Mouse (Mus musculus) right cerebral cortex, postnatal 4 days (tissue): ENCODE measurements around the gene Tmem178b.

Experiments used
- DNase-seq: peaks from one replicate; pipeline ENCODE4 v3.0.0-alpha.2; 2022

Gene Tmem178b

DNA sequence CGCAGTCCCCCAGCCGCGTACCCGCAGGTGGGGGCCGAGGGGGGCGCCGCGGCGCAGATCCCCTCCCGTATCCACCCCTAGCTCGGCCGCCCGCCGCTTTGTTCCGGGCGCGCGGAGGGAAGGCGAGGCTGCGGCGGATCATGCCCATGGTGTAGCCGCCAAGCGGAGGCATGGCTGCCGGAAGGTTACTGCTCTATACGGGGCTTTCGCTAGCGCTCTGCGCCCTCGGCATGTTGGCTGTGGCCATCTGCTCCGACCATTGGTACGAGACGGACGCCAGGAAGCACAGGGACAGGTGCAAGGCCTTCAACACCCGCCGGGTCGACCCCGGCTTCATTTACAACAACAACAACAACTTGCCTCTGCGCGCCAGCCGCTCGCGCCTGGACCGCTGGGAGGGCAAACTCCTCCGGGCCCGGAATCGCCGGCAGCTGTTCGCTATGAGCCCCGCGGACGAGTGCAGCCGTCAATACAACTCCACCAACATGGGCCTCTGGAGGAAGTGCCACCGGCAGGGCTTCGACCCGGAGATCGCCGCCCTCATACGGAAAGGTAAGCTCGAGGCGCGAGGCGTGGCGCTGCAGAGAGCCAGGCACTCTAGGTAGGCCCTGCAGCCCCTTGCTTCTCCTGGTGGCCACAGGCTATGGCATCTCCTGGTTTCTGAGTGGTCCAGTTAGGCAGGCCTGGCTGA, at the start of gene Tmem178b:
Tmem178b (plus strand) TSS at position 371 of the 691 bp plus-strand sequence.
- DNase-seq: peak; percentile 49

DNA sequence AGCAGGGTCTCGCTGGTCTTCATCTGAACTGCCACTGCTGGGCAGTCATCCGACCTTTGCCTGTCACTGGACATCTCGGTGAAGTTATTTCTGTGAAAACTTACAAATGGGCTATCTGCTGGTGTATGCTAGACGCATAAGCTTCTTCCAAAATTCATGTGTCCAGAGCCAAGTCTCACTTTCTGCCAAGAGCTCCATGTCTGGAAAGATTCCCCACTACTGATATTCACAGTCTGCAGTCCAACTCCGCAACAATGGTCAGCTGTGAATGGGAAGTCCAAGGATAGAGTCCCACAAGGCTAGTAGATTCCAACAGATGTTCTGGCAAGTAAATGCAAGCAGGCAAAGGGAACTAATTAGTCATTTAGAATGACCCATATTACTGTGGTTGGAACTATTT, 44.3 kb upstream of the Tmem178b start:
- DNase-seq: no peak

DNA sequence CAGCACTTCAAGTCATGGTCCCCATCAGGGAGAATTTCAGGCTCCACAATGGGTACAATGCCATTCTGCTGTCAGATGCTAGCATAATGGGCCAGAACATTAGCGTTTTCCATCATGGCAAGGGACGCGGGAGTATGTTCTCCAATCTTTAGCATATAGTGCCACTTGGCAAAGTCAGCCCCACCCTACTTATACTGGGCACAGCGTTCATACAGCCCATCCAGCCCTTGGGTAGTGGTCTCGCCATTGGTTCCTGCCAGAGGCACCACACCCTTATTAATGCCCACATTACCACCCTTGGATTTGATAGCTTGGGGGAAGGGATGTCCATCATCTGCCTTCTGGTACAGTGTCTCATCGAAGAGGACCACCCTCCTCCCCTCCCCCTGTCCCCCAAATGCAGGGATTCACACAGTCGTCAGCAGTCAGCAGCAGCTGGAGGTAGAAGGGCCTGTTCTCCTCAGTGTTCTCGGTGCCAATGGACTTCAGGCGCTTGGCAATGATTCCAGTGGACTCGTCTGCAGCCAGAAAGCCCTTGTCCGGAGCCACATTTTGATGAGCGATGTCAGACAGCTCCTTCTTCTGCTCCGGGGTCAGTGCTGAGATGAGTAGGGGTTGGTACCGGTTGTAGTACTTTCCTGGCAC, 29.3 kb upstream of the Tmem178b start:
- DNase-seq: no peak

DNA sequence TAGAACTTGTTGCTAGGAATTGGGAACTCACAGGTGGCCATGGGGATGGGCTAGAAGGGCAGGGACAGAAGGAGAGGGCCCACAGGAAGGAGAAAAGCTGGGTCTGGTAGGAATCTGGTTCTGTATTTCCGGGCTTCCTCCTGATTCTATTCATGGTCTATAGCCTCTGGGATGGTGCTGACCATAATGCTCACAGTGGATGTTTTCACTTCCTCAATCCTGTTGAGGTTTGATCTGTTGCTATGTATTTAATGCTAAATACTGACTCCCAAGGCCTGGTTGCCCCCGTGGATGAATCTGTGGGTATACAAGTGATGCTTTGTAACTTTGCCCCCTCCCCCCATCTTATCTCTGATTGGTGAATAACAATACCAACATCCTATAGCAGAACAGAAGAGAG, 25.5 kb upstream of the Tmem178b start:
- no peak for DNase-seq

DNA sequence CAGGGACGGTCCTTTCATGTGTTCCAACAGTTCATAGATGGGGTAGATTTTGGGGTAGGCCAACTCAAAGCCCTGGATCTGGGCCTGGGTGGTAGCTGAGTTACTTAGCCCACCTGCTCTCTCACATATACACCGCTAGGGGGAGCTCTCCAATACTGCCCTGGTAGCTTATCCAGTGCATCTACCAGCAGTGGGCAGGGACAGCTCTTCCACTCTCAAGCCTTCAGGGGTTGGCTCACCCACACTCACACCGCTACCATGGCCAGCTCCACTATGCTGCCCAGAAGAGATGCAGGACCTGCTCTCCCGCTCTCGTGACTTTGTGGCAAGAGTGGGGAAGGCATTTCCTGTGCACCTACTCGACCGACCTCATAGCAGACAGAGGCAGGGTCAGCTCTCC, 24.3 kb upstream of the Tmem178b start:
- no peak for DNase-seq

DNA sequence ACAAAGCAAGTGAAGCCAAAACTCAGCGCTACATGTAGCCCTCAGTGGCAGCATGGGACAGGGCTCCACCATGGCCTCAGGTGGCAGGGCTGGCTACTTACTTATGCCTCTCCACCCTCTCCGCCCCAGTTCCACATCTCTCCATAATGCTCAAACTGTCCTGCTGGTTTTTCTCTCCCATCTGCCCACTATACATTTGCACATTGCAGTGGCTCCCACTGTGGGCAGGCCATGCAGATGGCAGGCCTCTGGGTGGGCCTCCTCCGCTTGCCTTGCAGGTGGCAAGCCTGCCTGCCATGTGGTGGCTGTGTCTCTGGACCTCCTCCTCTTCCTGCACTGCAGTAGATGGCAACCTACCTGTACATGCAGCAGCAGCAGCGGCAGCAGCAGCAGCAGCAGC, 23.4 kb upstream of the Tmem178b start:
- DNase-seq: no peak

DNA sequence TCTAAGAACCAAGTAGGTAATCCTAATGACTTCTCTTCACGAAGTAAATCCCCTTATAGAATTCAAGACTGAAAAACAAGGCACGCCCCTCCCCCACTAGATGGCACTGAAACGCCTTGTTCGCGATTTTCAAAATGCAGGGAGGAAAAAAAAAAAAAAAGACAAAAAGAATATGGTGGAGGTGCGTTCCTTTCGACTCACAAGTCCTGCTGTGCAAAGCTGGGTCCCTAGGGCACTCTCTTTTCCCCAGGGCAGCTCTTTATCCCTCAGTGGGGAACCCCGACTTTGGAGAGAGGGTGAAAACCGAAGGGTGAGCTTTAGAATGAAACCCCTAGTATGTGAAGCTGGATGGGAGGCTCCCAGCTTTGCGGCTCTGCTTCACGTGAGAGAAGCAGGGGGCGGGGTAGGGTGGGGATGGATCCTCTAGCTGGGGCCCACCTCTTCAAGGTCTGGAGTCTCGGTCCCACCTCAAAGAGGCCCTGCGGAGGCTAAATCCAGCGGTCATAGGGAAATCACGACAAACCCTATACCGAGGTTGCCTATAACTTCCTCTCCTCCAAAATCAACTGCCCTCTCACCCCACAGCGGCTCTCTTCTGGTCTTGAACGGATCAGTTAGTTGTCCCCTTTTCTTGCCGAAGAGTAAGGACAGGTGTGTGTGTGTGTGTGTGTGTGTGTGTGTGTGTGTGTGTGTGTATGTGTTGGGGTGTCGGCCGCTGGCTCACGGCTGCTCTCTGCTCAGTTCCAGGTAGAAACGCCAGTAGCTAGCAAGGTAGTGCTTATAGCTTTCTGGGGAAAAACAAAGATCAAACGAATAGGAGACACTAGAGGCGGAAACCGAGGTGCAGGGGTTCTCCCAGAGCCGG, 2.6 kb upstream of the Tmem178b start:
- DNase-seq: peak; percentile 89

DNA sequence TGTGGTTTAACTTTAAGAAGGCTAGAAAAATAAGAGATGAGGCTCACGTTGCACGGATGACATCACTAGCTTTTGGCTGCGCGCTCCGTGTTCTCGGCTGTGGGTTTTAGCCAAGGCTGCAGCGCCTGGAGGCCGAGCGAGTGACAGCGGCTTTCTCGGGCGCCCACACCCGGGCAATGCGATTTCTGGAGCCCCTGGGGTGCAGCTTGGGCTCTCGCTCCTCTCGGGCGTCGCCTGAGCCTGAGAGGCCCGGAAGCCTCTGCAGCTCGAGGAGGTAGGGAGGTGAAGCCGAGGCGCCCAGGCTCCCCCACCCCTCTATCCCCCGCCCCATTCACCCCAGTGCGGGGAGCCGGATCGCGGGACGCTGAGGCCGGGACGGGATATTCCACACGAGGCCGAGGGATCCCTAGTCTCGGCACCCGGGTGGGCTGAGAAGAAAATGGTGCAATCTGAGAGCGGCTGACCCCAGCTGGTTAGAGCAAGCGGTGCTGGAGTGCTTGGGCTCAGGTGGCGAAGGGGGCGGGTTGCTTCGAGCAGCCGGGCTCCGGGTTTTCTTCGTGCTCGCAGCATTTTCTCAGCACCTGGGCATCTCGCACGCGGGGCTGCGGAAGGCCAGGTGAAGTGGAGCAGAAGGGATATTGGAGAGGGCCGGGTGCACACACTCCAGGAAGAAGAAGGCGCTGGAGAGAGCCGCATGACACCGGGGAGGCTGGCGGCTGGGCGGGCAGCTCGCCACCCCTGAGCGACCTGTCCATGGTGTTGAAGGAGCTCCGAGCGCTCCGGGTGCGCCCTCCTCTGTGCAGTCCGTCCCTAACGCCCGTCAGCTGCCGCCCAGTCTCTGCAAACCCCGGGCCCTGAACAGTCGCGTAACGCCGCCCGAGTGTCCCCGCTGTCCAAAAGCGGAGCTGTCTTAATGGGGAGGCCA, 1.4 kb upstream of the Tmem178b start:
- DNase-seq: peak; percentile 81

DNA sequence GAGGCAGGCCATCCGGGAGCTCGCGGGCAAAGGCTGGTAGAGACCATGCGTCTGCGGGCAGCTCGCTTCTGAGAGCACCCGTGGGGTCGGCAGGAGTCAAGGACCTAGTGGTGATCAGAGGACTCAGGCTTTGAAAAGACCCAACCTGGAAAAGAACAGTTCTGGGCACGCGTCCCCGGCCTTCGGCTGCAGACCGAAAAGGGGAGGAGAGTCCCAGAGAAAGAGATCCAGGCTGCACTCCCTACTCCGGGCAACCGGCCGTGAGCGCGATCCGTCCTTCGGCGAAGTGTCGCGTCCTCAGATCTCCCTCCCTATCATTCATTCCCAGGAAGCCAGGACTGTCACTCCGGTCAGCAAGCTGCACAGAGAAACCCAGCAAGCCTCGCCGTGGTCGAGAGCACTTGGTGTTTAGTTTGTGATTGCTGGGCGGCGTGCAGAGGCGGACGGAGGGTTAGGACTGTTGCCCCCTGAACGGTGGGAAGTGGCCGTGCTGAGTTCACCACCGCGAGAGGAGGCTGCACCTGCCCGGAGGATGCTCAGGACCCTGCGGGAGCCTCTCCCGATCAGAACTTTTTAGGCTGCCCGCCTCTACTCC, 668 bp upstream of the Tmem178b start:
- DNase-seq: peak; percentile 57

DNA sequence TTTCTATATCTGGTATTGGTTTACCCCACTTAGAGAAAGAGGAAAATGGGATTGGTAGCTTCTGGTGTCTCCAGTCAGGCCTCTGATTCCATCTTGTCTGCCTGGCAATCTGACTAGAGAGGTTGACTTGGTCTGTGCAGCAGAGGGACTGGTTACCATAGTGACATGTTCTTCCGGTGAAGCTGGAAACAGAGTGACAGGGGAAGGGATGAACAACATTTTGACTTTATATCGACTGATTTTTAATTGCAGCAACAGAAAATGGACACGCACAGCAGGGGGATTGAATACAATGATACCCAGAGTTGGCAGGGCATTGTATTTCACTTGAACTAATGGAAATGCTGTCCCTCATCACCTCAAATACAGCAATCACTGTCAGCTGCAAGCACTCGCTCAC, 2.1 kb downstream of the Tmem178b start:
- no peak for DNase-seq

DNA sequence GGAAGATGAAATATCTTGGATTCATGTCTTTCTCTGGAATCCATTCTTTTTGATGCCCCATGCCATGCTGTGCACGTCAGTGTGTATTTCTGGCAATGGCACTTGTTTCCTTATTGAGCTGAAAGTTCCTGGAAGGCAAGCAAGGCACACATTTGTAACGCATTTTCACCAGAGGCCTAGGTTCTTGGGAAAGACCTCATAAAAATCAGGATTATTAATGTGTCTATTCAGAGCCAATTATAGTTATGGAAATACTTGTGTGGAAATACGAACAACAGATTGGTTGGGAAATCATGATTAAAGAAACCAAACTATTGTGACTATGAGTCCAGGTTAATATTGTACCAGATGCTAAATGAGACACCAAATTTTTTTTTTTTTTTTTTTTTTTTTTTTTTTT, 3.4 kb downstream of the Tmem178b start:
- no peak for DNase-seq

DNA sequence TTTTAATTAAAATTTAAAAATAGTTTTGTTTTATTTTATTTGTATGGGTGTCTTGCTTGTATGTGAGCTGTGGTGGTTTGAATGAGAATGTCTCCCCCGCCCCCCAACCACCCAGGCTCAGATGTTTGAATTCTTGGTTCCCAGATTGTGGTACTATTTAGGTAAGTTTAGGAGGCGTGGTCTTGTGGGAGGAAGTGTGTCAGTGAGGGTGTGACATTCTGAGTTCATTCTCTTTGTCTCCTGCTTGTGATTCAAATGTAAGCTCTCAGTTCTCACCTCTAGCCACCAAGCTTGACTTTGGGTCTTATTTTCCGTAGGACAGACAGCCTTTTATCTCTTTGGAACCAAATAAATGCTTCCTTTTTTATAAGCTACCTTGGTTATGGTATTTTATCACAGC, 17.7 kb downstream of the Tmem178b start:
- DNase-seq: no peak

DNA sequence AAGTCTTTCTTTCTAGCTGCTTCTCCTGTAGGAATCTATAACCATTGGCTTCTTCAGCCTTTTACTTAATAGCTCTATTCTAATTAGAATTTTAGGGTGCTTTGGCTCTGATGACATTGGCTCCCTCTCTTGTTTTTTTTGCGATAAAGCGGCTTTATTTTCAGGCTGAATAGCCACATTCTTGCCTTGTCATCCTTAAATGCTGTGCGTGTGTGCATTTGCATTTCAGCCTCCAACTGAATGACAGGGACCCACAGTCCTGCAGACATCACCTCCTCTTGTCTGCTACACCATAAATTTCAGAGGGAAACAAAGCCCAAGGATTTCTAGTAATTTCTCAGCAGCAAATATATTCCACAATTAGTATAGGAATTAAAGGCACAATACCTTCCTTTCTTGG, 23.4 kb downstream of the Tmem178b start:
- DNase-seq: no peak

DNA sequence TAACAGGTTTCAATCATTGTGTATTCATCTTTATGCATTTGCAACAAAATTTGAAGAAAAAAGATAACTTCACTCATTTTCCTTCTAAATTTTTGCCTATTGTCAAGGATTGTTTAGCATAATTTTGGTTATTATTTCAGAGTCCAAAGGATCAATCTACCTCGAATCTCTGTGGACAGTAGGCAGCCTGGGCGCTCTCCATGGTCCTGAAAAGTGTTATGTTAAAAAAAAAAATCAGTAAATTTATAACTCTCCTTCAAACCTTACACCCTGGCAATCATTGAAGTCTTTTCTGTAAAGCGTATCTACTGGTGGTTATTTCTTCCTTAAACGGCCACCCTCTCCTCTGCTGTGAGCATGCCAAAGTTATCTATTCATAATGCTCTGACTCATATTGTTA, 26.2 kb downstream of the Tmem178b start:
- DNase-seq: no peak

DNA sequence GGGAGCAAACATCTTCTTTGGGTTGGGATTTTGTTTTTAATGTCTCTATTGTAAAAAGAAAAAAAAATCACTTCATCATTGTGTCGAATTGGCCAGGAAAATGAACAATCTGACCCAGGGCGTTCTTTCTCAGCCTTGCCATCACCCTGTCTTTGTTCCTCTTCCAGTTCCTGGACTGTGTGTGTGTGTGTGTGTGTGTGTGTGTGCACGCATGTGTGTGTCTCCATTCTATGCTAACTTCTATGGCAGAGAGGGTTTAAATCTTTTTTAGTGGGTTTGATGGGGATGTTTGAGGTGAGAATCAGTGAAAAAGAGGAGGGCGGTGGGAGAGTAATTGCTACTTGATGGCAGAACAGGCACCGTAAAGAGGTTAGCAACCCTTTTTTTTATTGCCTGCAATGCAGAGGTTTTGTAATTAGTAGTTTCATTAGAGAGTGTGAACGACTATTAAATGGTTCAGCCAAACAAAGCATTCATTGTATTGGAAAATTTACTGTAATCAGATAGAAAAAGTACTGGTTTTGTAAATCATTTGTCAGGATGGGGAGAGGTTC, 30.2 kb downstream of the Tmem178b start:
- DNase-seq: no peak

DNA sequence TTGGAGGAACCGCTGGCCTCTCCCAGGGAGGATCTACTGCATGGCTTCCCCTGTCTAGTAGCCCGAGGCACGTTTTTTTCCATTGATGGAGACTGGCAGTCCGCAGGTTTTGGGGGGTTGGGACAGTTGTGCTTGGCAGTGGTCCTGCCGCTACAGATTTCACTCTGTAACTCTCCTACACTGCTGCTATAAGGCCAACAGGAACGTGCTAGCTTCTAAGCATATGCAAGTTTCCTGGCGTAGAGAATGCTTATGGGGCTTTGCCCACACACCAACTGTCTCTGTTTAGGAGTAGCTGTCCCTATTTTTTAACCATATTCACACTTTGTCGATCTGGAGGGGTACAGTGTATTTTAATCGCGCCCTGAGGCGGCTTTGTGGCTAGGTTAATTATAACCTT, 30.8 kb downstream of the Tmem178b start:
- peak; percentile 40 for DNase-seq

DNA sequence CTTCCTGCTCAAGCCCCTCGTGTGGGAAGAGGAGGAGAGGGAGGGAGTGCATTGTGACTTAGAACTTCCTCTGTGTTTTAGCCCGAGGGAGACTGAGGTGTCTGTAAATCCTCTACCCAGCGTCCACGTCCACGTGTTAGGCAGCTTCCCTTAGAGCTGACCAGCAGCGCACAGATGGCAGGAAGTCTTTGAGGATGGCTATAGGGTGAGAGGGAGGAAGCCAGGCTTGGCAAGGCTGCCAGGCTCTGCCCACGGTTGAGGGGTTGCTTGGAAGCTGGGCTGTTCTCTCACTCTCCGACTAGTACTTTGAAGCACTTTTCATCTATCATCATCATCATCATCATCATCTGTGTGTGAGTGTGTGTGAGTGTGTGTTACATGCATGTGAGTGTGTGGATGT, 41.9 kb downstream of the Tmem178b start:
- no peak for DNase-seq

DNA sequence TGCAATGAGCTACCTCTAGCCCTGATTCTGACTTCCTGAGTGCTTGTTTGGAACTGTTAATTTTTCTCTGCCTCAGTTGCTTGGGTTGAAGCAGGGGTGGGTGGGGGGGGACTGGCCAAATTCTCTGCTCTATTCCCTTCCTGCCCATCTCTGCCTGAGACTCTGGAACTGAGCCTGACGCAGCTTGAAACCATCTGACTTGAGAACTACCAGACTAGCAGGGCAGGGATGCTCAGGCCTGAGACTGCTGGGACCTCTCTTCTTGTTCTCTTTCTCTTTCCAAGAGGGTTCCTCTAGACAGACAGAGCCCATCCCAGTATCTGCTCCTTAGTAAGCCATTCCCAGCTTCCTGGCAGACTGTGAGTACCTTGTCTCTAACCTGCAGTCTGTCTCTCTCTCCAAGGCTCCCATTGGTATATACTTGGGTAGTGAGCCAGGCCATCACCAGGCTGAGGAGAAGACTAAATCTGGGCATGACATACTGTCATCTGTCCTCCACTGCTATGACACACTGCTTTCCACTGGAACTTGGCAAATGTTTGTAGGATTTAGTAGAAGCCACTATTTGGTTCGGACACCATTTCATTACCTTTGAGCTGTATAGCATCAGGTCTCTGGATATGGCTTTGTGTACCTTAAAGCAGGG, 42.7 kb downstream of the Tmem178b start:
- no peak for DNase-seq

DNA sequence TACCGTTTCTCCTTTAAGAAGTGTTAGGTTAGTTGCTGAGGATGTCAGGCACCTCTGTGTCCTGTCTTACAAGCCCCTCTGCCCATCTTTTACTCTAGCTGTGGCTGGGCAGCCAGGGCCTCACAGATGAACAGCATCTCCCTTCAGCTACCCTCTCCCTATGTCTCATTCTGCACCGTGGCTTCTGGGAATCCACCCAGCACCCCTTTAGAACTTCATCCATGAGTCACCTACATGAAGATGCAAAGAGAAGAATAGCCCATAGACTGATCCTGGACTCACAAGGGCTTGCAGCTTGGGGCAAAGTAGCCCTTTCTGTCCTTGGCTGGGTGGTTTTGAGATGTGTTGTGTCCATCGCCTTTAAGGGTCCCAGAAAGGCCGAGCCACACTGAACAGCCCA, 43.4 kb downstream of the Tmem178b start:
- DNase-seq: no peak

DNA sequence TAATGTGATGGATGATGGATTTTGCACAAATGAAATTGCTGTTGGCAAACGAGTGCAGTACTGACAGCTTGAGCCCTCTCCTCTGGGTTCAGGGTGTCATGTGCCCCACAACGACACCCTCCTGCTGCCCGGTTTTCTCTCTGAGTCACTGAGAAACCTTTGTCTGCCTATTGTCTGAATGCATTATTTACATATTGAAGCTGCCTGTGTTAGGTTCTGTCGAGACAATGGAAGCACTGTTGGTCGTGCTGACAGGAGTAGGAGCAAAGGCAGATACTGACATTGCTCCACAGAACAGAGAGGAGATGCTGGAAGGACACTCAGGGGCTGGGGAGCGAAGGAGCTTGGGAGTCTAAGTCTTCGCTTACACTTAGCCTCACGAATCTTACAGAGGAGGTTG, 44.2 kb downstream of the Tmem178b start:
- DNase-seq: no peak

DNA sequence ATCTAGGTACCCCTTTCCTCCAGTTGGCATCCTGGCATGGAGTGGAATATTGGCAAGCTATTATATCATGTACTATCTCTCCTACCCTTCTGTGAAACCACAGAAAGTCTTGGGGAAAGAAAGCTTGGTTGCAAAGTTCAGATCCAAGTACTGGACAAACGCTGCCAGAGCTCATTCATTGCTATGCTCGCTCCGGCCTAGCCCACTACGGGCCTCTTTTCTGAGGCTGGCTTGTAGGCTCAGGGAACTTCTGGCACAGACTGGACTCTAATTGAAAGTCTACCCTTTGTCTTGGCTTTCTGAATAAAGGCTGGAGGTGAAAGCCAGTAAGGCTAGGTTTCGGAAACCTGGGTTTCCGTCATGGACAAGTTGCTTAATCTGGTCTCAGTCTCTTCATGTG, 44.7 kb downstream of the Tmem178b start:
- no peak for DNase-seq
